Mouse (Mus musculus) WW6 (cell line): ENCODE measurements around the gene Sptlc3.

Experiments
- DNase-seq: peaks from one replicate; pipeline ENCODE4 v3.0.0-alpha.2; 2013; ENCODE audit warnings: low read depth, low spot score

Gene Sptlc3

GRCm38 (mm10) chr2:139493836-139494235 is at the start of gene Sptlc3:
Gene Sptlc3 (plus strand): TSS chr2:139493913.
- no peak for DNase-seq

- DNase-seq = no peak
Observed at GRCm38 (mm10) chr2:139467726-139468125, 26.0 kb upstream of the Sptlc3 start.

- DNase-seq = no peak
Observed at GRCm38 (mm10) chr2:139488708-139489107, 5.0 kb upstream of the Sptlc3 start.

- no peak for DNase-seq
Observed at GRCm38 (mm10) chr2:139494629-139495028, 916 bp downstream of the Sptlc3 start.

GRCm38 (mm10) chr2:139561966-139562505 is 68.3 kb downstream of the Sptlc3 start:
- no peak for DNase-seq

GRCm38 (mm10) chr2:139579280-139579679 is 85.6 kb downstream of the Sptlc3 start:
- no peak for DNase-seq

GRCm38 (mm10) chr2:139582766-139583165 is 89.1 kb downstream of the Sptlc3 start:
- no peak for DNase-seq

- no peak for DNase-seq
Observed at GRCm38 (mm10) chr2:139587660-139588200, 94.0 kb downstream of the Sptlc3 start.

GRCm38 (mm10) chr2:139589905-139590304 is 96.2 kb downstream of the Sptlc3 start:
- peak; percentile 26 for DNase-seq

- peak; percentile 26 for DNase-seq
Observed at GRCm38 (mm10) chr2:139590888-139591698, 97.4 kb downstream of the Sptlc3 start.

GRCm38 (mm10) chr2:139592109-139592508 is 98.4 kb downstream of the Sptlc3 start:
- no peak for DNase-seq

- no peak for DNase-seq
Observed at GRCm38 (mm10) chr2:139597229-139597628, 103.5 kb downstream of the Sptlc3 start.

GRCm38 (mm10) chr2:139601543-139602194 is 108.0 kb downstream of the Sptlc3 start:
- no peak for DNase-seq

GRCm38 (mm10) chr2:139608167-139608566 is 114.5 kb downstream of the Sptlc3 start:
- DNase-seq = no peak

GRCm38 (mm10) chr2:139608810-139609209 is 115.1 kb downstream of the Sptlc3 start:
- DNase-seq = no peak

- DNase-seq = no peak
Observed at GRCm38 (mm10) chr2:139609231-139609630, 115.5 kb downstream of the Sptlc3 start.

GRCm38 (mm10) chr2:139609662-139610291 is 116.1 kb downstream of the Sptlc3 start:
- DNase-seq = no peak

GRCm38 (mm10) chr2:139612410-139613107 is 118.8 kb downstream of the Sptlc3 start:
- DNase-seq = no peak

- DNase-seq = no peak
Observed at GRCm38 (mm10) chr2:139626496-139626895, 132.8 kb downstream of the Sptlc3 start.

- DNase-seq = no peak
Observed at GRCm38 (mm10) chr2:139628731-139629130, 135.0 kb downstream of the Sptlc3 start.

- DNase-seq = no peak
Observed at GRCm38 (mm10) chr2:139629653-139630052, 135.9 kb downstream of the Sptlc3 start.
